Mouse (Mus musculus): ENCODE data around the gene Tubb2a. TPM values are rescaled to one million over a fixed set of nuclear protein-coding genes. Genes with fewer than 3 reads are reported as not detected.

The Tubb2a gene
- total and polyA plus RNA-seq, 2 experiments, result 27.5 to 569 TPM

- H3K4me3 ChIP-seq (ENCODE audit: insufficient read depth, low read depth, low read length), result peak within 1 kb of the TSS; percentile 87
- peaks cover 19% of the 10 kb centered on the region for H3K4me1 ChIP-seq (ENCODE audit: control insufficient read depth, insufficient read depth, low read length)
- peaks cover 7% of the 10 kb centered on the region; the same call in 1 of the 2 replicates for H3K79me2 ChIP-seq (ENCODE audit: control insufficient read depth, insufficient read depth, low read length)
- WGBS, result under 1% methylated on average over 37 of the region's 37 CpGs
- H3K27me3 ChIP-seq (ENCODE audit: control insufficient read depth, insufficient read depth, low read length), result no peaks in the 10 kb centered on the region
- TF ChIP-seq POLR2A (IDR thresholded peaks at IDR 0.05; ENCODE audit: extremely low read depth, insufficient read depth, low read length), result peak; percentile 94
- no peak for TF ChIP-seq CTCF (IDR thresholded peaks at IDR 0.05; ENCODE audit: low read depth, low read length)
- H3K9ac ChIP-seq (ENCODE audit: low read depth, low read length), result peak within 1 kb of the TSS; percentile 99
- DNase-seq (ENCODE audit: extremely low read depth, low read depth, low spot score), result peak; percentile 89
- peak within 1 kb of the TSS; percentile 95 for H3K27ac ChIP-seq (replicated peaks; ENCODE audit: insufficient read depth, low read depth, low read length)
- peaks cover 11% of the 10 kb centered on the region for H3K36me3 ChIP-seq (ENCODE audit: control insufficient read depth, insufficient read depth, low read length)
These were observed 40.4 kb downstream of the Tubb2a start, which contains the start of gene Bphl for GRCm38 (mm10) chr13:34037172-34038055. Gene Bphl (plus strand): TSS chr13:34037597.

DNA sequence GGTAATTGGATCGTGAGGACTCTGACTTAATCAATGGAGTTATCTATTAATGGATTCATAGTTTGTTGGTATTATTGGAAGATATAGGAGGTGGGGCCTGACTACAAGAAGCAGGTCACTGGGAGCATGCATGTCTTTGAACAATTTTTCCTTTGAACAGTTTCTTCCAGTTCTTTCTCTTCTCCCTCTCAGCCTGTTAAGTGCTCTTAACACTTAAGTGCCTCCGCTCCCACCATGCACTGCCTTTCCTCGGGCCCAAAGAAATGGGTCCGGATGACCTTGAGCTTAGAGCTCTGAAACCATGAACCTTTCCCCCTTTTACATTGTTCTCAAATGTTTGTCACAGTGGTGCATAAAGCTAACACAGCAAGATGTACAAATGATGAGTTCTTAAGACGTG lies 41.1 kb downstream of the Tubb2a start:
- Histone ChIP-seq H3K4me1 (ENCODE audit: control insufficient read depth, insufficient read depth, low read length) (peaks cover 19% of the 10 kb centered on the region), H3K79me2 (ENCODE audit: control insufficient read depth, insufficient read depth, low read length) (peaks cover 7% of the 10 kb centered on the region; the same call in 1 of the 2 replicates), H3K9ac (ENCODE audit: low read depth, low read length) (no peak overlapping the region), H3K36me3 (ENCODE audit: control insufficient read depth, insufficient read depth, low read length) (peaks cover 18% of the 10 kb centered on the region), H3K27ac (replicated peaks; ENCODE audit: insufficient read depth, low read depth, low read length) (peak overlapping the region; percentile 76), H3K27me3 (ENCODE audit: control insufficient read depth, insufficient read depth, low read length) (no peaks in the 10 kb centered on the region), H3K4me3 (ENCODE audit: insufficient read depth, low read depth, low read length) (no peak overlapping the region)
- TF ChIP-seq CTCF (IDR thresholded peaks at IDR 0.05; ENCODE audit: low read depth, low read length), result no peak
- no peak for TF ChIP-seq POLR2A (IDR thresholded peaks at IDR 0.05; ENCODE audit: extremely low read depth, insufficient read depth, low read length)
- peak; percentile 39 for DNase-seq (ENCODE audit: extremely low read depth, low read depth, low spot score)
- whole genome bisulfite sequencing, result 56% methylated on average over 5 of the region's 5 CpGs

- Histone ChIP-seq H3K27ac (replicated peaks; ENCODE audit: insufficient read depth, low read depth, low read length) (peak overlapping the region; percentile 56), H3K9ac (ENCODE audit: low read depth, low read length) (no peak overlapping the region), H3K4me3 (ENCODE audit: insufficient read depth, low read depth, low read length) (no peak overlapping the region), H3K4me1 (ENCODE audit: control insufficient read depth, insufficient read depth, low read length) (peaks cover 16% of the 10 kb centered on the region), H3K36me3 (ENCODE audit: control insufficient read depth, insufficient read depth, low read length) (peaks cover 26% of the 10 kb centered on the region), H3K27me3 (ENCODE audit: control insufficient read depth, insufficient read depth, low read length) (no peaks in the 10 kb centered on the region), H3K79me2 (ENCODE audit: control insufficient read depth, insufficient read depth, low read length) (peaks cover 7% of the 10 kb centered on the region; the same call in 1 of the 2 replicates)
- WGBS, result 24% methylated on average over 3 of the region's 3 CpGs
- peak; percentile 74 for DNase-seq (ENCODE audit: extremely low read depth, low read depth, low spot score)
- no peak for TF ChIP-seq POLR2A (IDR thresholded peaks at IDR 0.05; ENCODE audit: extremely low read depth, insufficient read depth, low read length)
- TF ChIP-seq CTCF (IDR thresholded peaks at IDR 0.05; ENCODE audit: low read depth, low read length), result no peak
These were observed 42.4 kb downstream of the Tubb2a start for GRCm38 (mm10) chr13:34035424-34035823.

- H3K36me3 ChIP-seq (ENCODE audit: control insufficient read depth, insufficient read depth, low read length), result peaks cover 52% of the 10 kb centered on the region
- H3K9ac ChIP-seq (ENCODE audit: low read depth, low read length), result no peak overlapping the region
- no peak for TF ChIP-seq CTCF (IDR thresholded peaks at IDR 0.05; ENCODE audit: low read depth, low read length)
- TF ChIP-seq POLR2A (IDR thresholded peaks at IDR 0.05; ENCODE audit: extremely low read depth, insufficient read depth, low read length), result no peak
- H3K79me2 ChIP-seq (ENCODE audit: control insufficient read depth, insufficient read depth, low read length), result no peaks in the 10 kb centered on the region; the same call in 1 of the 2 replicates
- 57% methylated on average over 2 of the region's 2 CpGs for WGBS
- no peak overlapping the region for H3K4me3 ChIP-seq (ENCODE audit: insufficient read depth, low read depth, low read length)
- DNase-seq (ENCODE audit: extremely low read depth, low read depth, low spot score), result no peak
- peaks cover 4% of the 10 kb centered on the region for H3K4me1 ChIP-seq (ENCODE audit: control insufficient read depth, insufficient read depth, low read length)
- H3K27ac ChIP-seq (replicated peaks; ENCODE audit: insufficient read depth, low read depth, low read length), result no peak overlapping the region
- H3K27me3 ChIP-seq (ENCODE audit: control insufficient read depth, insufficient read depth, low read length), result no peaks in the 10 kb centered on the region
These were observed 45.8 kb downstream of the Tubb2a start for GRCm38 (mm10) chr13:34032041-34032440.

Other genes with a start within 250 kb of the Tubb2a start
- not detected in 2 replicates for gene Serpinb6e, start 234.6 kb downstream of the Tubb2a start, total RNA-seq (2014; rRNA removed)
- not detected in 2 replicates for gene Serpinb6e, start 234.6 kb downstream of the Tubb2a start, polyA plus RNA-seq (2012; rRNA removed)
- gene Serpinb6c, start 172.3 kb downstream of the Tubb2a start, total RNA-seq (2014; rRNA removed), result 0.18 TPM in 1 of 2 replicates, not detected in the other
- not detected in 2 replicates for gene Serpinb6c, start 172.3 kb downstream of the Tubb2a start, polyA plus RNA-seq (2012; rRNA removed)
- gene Nqo2, start 113.3 kb downstream of the Tubb2a start, total RNA-seq (2014; rRNA removed), result 81.7 and 105 TPM in 2 replicates
- 32.7 and 46.0 TPM in 2 replicates for gene Nqo2, start 113.3 kb downstream of the Tubb2a start, polyA plus RNA-seq (2012; rRNA removed)
- gene Ripk1, start 75.6 kb downstream of the Tubb2a start, total RNA-seq (2014; rRNA removed), result 21.6 and 27.0 TPM in 2 replicates
- 5.1 and 5.9 TPM in 2 replicates for gene Ripk1, start 75.6 kb downstream of the Tubb2a start, polyA plus RNA-seq (2012; rRNA removed)
- 29.6 and 29.8 TPM in 2 replicates for gene Serpinb6a, start 75.2 kb downstream of the Tubb2a start, total RNA-seq (2014; rRNA removed)
- 7.2 and 7.4 TPM in 2 replicates for gene Serpinb6a, start 75.2 kb downstream of the Tubb2a start, polyA plus RNA-seq (2012; rRNA removed)
- gene Bphl, start 40.4 kb downstream of the Tubb2a start, total RNA-seq (2014; rRNA removed), result 266 and 287 TPM in 2 replicates
- gene Bphl, start 40.4 kb downstream of the Tubb2a start, polyA plus RNA-seq (2012; rRNA removed), result 241 and 259 TPM in 2 replicates
- gene Tubb2b, start 52.5 kb upstream of the Tubb2a start, total RNA-seq (2014; rRNA removed), result 0.20 TPM in 1 of 2 replicates, not detected in the other
- 0.11 and 0.33 TPM in 2 replicates for gene Tubb2b, start 52.5 kb upstream of the Tubb2a start, polyA plus RNA-seq (2012; rRNA removed)
- gene Psmg4, start 85.0 kb upstream of the Tubb2a start, total RNA-seq (2014; rRNA removed), result 44.0 and 44.5 TPM in 2 replicates
- gene Psmg4, start 85.0 kb upstream of the Tubb2a start, polyA plus RNA-seq (2012; rRNA removed), result 60.9 and 61.9 TPM in 2 replicates

All from liver, adult 2 months (tissue).